Mouse (Mus musculus): ENCODE measurements around the gene Crb1. TPM values are rescaled to one million over a fixed set of nuclear protein-coding genes. Genes with fewer than 3 reads are reported as not detected.

Gene Crb1
- total RNA-seq, 2 experiments from 2014 or later: not detected

Other genes with a start within 250 kb of the Crb1 start
- 12.0 and 14.5 TPM in 2 replicates for gene Zbtb41, start 45.2 kb upstream of the Crb1 start, total RNA-seq (2015)
- 18.2 and 18.8 TPM in 2 replicates for gene Zbtb41, start 45.2 kb upstream of the Crb1 start, total RNA-seq (2017)
- 21.9 and 25.8 TPM in 2 replicates for gene Aspm, start 77.7 kb upstream of the Crb1 start, total RNA-seq (2015)
- 24.4 and 29.7 TPM in 2 replicates for gene Aspm, start 77.7 kb upstream of the Crb1 start, total RNA-seq (2017)
- gene F13b, start 124.6 kb upstream of the Crb1 start, total RNA-seq (2015): not detected in 2 replicates
- not detected in 2 replicates for gene F13b, start 124.6 kb upstream of the Crb1 start, total RNA-seq (2017)
- gene Cfhr1, start 183.2 kb upstream of the Crb1 start, total RNA-seq (2015): not detected in 2 replicates
- not detected in 2 replicates for gene Cfhr1, start 183.2 kb upstream of the Crb1 start, total RNA-seq (2017)

Data from megakaryocyte progenitor cell, adult 5-6 weeks (primary cell).